ENCODE assay signal across 8 mouse cellular contexts in genomic region chr15:100669337-100669736, GRCm38 (mm10). TPM values are rescaled to one million over a fixed set of nuclear protein-coding genes. Genes with fewer than 3 reads are reported as not detected.
DNase-seq lines count a peak whose midpoint lies in the region; ATAC-seq and TF ChIP-seq lines count a peak whose summit lies in the region.

Bin2 (minus strand) TSS chr15:100669553.

- peak; percentile 28 to 53 for DNase-seq in adrenal gland, postnatal 36 days
- no peak for DNase-seq in adrenal gland, postnatal 25 days
- DNase-seq in c-Kit-positive CD71-positive TER-119-positive erythroid progenitor cells, embryonic 14.5 days (ENCODE audit: low spot score) = peak; percentile 47
- DNase-seq in liver, postnatal 0 days = peak; percentile 78
- DNase-seq in spleen, postnatal 10 days (ENCODE audit: low spot score in 2 of 2) = peak; percentile 67 to 89
- no peak for DNase-seq in forebrain, embryonic 14.5 days (ENCODE audit: low spot score)
- DNase-seq in urinary bladder, postnatal 14 days (ENCODE audit: low spot score) = no peak
- no peak for DNase-seq in embryo, embryonic 9.5 days (ENCODE audit: extremely low spot score)

- no peak for TF ChIP-seq EP300 in liver, postnatal 0 days (IDR thresholded peaks at IDR 0.05; ENCODE audit: low read depth)

- no peaks in the 10 kb centered on the region for H3K27me3 ChIP-seq in liver, postnatal 0 days (ENCODE audit: insufficient read depth, low read length)
- no peaks in the 10 kb centered on the region for H3K27me3 ChIP-seq in forebrain, embryonic 14.5 days (replicated peaks; ENCODE audit: control insufficient read depth, insufficient read depth, low read length)

- peak within 1 kb of the TSS; percentile 52 for H3K4me3 ChIP-seq in liver, postnatal 0 days (ENCODE audit: low read depth, low read length)
- H3K4me3 ChIP-seq in forebrain, embryonic 14.5 days (ENCODE audit: low read depth, low read length) = no peak within 1 kb of the TSS

- peak within 1 kb of the TSS; percentile 63 for H3K9ac ChIP-seq in liver, postnatal 0 days (replicated peaks)
- no peak within 1 kb of the TSS for H3K9ac ChIP-seq in forebrain, embryonic 14.5 days (ENCODE audit: low read length)

- peak within 1 kb of the TSS; percentile 71 for H3K4me2 ChIP-seq in liver, postnatal 0 days (ENCODE audit: low read depth, low read length)
- H3K4me2 ChIP-seq in forebrain, embryonic 14.5 days (ENCODE audit: low read length) = no peak within 1 kb of the TSS

- no peaks in the 10 kb centered on the region for H3K9me3 ChIP-seq in liver, postnatal 0 days (ENCODE audit: low read length)
- H3K9me3 ChIP-seq in forebrain, embryonic 14.5 days (replicated peaks; ENCODE audit: control insufficient read depth, low read length) = no peaks in the 10 kb centered on the region

- WGBS in liver, postnatal 0 days (ENCODE audit: insufficient replicate concordance) = 37% methylated on average over 20 of the region's 20 CpGs
- 93% methylated on average over 20 of the region's 20 CpGs for WGBS in forebrain, embryonic 14.5 days

- peak within 1 kb of the TSS; percentile 64; the same call in 1 of the 2 replicates for H3K27ac ChIP-seq in liver, postnatal 0 days (ENCODE audit: low read depth)
- H3K27ac ChIP-seq in forebrain, embryonic 14.5 days (ENCODE audit: low read depth, low read length) = no peak within 1 kb of the TSS

- H3K36me3 ChIP-seq in liver, postnatal 0 days (replicated peaks; ENCODE audit: insufficient read depth, low read length) = no peaks in the 10 kb centered on the region
- H3K36me3 ChIP-seq in forebrain, embryonic 14.5 days (ENCODE audit: control insufficient read depth, insufficient read depth, low read length) = no peaks in the 10 kb centered on the region

- ATAC-seq in liver, postnatal 0 days = peak; percentile 37; the same call in 1 of the 2 replicates
- ATAC-seq in forebrain, embryonic 14.5 days = no peak

- TF ChIP-seq CTCF in liver, postnatal 0 days (IDR thresholded peaks at IDR 0.05; ENCODE audit: low read depth) = no peak

- H3K4me1 ChIP-seq in liver, postnatal 0 days (ENCODE audit: insufficient read depth) = peaks cover 39% of the 10 kb centered on the region
- no peaks in the 10 kb centered on the region for H3K4me1 ChIP-seq in forebrain, embryonic 14.5 days (ENCODE audit: control insufficient read depth, insufficient read depth, low read length)

RNA-seq across cellular contexts. Expression of gene Bin2, which starts in this region (rescaled TPM):
- total RNA-seq in adrenal gland, postnatal 36 days (2021) = 1 to 10 TPM; 1.8 to 3.2 TPM
- total RNA-seq in adrenal gland, postnatal 25 days (2021) = 1.3 and 1.8 TPM in 2 replicates
- 16.2 and 20.3 TPM in 2 replicates for polyA plus RNA-seq in liver, postnatal 0 days (2015; fragmentation: Nextera tagmentation; extraction: Ambion mirVana)
- polyA plus RNA-seq in forebrain, embryonic 14.5 days (2014; fragmentation: Nextera tagmentation; extraction: Ambion mirVana) = 0.18 and 0.66 TPM in 2 replicates

Comparison
In these comparisons a context has a peak if more than half of its experiments do, and no peak if none do; other contexts are left out.
1. RNA of gene Bin2 (polyA plus RNA-seq): 16.2 to 20.3 TPM in liver, postnatal 0 days; 0.18 to 0.66 TPM in forebrain, embryonic 14.5 days; every median in the first group is over 10 times any median in the second.
2. DNase-seq: peak in adrenal gland, postnatal 36 days (2 of 2), c-Kit-positive CD71-positive TER-119-positive erythroid progenitor cells, embryonic 14.5 days (single experiment), liver, postnatal 0 days (single experiment) and spleen, postnatal 10 days (2 of 2); none in adrenal gland, postnatal 25 days (single experiment), forebrain, embryonic 14.5 days (single experiment), urinary bladder, postnatal 14 days (single experiment) and embryo, embryonic 9.5 days (single experiment).